Mouse (Mus musculus) midbrain, embryonic 13.5 days (tissue): ENCODE measurements around the gene Zfp607b. TPM values are rescaled to one million over a fixed set of nuclear protein-coding genes. Genes with fewer than 3 reads are reported as not detected.

Experiments
- ATAC-seq: fragments of 200-750 bp; cut with Nextera tagmentation; 2 replicates; pipeline ENCODE4 v1.8.0; 2017; ENCODE audit warnings: mild to moderate bottlenecking, moderate TSS enrichment, moderate library complexity
- H3K27ac ChIP-seq: fragments of 300-500 bp; sonication (generic); 2 replicates; pipeline ENCODE4 v1.5.1; 2015; ENCODE audit warnings: inconsistent platforms, mild to moderate bottlenecking, moderate library complexity
- H3K27me3 ChIP-seq: fragments of 300-500 bp; sonication (generic); 2 replicates; pipeline ENCODE4 v1.6.1; 2015; ENCODE audit warnings: mild to moderate bottlenecking, inconsistent platforms
- H3K36me3 ChIP-seq: fragments of 300-500 bp; sonication (generic); 2 replicates; pipeline ENCODE4 v1.6.1; 2015; ENCODE audit warnings: mild to moderate bottlenecking, inconsistent platforms
- H3K4me1 ChIP-seq: fragments of 300-500 bp; sonication (generic); replicated peaks from 2 replicates; pipeline ENCODE4 v1.6.1; 2015; ENCODE audit warnings: inconsistent platforms
- H3K4me2 ChIP-seq: fragments of 300-500 bp; sonication (generic); replicated peaks from 2 replicates; pipeline ENCODE4 v1.6.1; 2015; ENCODE audit warnings: moderate library complexity, mild to moderate bottlenecking, inconsistent platforms
- H3K4me3 ChIP-seq: fragments of 300-500 bp; sonication (generic); replicated peaks from 2 replicates; pipeline ENCODE4 v1.5.1; 2015; ENCODE audit warnings: mild to moderate bottlenecking, inconsistent platforms
- H3K9ac ChIP-seq: fragments of 300-500 bp; sonication (generic); replicated peaks from 2 replicates; pipeline ENCODE4 v1.6.1; 2015; ENCODE audit warnings: mild to moderate bottlenecking, inconsistent platforms
- H3K9me3 ChIP-seq: fragments of 300-500 bp; sonication (generic); 2 replicates; pipeline ENCODE4 v1.6.1; 2016; ENCODE audit warnings: mild to moderate bottlenecking, inconsistent platforms
- WGBS: fragments of 180-500 bp; shearing (Covaris S2); methylation state at CpG from one replicate; pipeline ENCODE4 v1.1.7; 2015; 5-methylcytosine and 5-hydroxymethylcytosine counted together
- polyA plus RNA-seq: library from polyadenylated mRNA; unstranded; fragments of >200 nt; fragmentation: Nextera tagmentation; extraction: Ambion mirVana; gene quantifications from 2 replicates; pipeline ENCODE4 v1.2.1, GENCODE M21; 2015

The Zfp607b gene
- polyA plus RNA-seq, 1 experiment from 2014 or later = 13.2 TPM

DNA sequence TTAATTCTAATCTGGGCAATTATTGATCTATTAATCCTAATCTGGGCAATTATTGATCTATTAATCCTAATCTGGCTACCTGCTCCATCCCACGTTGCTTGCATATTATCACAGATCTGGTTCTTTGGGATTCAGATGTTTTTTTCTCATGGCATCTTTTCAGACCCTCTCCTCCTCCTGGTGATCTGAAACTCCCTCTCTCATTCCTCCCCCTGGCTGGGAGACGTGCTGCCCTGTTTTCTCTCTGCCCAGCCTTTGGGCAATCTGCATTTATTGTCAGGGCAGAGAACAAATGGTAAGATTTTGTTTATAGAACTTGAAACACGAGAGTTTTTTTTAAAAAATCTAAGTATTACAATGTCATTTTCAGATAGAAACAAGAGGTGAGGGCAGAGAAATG lies 1.3 kb upstream of the Zfp607b start:
- 68% methylated on average over 3 of the region's 3 CpGs for WGBS
- Histone ChIP-seq H3K9ac (no peak overlapping the region), H3K27me3 (no peaks in the 10 kb centered on the region), H3K4me1 (peaks cover 20% of the 10 kb centered on the region), H3K9me3 (no peaks in the 10 kb centered on the region), H3K27ac (no peak overlapping the region), H3K4me2 (peak overlapping the region; percentile 70), H3K36me3 (no peaks in the 10 kb centered on the region), H3K4me3 (peak overlapping the region; percentile 51; the same call in 1 of the 2 replicates)
- ATAC-seq = no peak

GRCm38 (mm10) chr7:27688246-27688788 lies 823 bp upstream of the Zfp607b start:
- Histone ChIP-seq H3K9me3 (no peaks in the 10 kb centered on the region), H3K27me3 (no peaks in the 10 kb centered on the region), H3K4me1 (peaks cover 20% of the 10 kb centered on the region), H3K9ac (peak overlapping the region; percentile 70), H3K36me3 (no peaks in the 10 kb centered on the region), H3K27ac (peak overlapping the region; percentile 85), H3K4me3 (peak overlapping the region; percentile 51), H3K4me2 (peak overlapping the region; percentile 70)
- 40% methylated on average over 14 of the region's 14 CpGs for WGBS
- no peak for ATAC-seq

DNA sequence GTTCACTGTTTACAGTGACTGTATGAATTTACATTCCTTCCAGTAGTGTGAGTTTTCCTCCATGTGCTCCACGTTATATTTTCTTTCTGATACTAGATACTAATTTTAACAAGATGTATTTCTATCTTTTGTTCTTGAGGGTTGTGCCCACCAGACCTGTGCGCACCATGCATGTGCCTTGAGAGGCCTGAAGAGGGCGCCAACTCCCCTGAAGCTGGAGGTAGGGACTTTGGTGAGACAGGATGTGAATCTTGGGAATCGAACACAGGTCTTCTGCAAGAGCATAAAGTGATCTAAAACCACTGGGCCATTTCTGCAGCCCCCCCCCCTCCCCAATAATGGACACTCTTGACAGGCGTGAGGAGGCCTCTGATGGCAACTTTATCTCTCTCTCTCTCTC lies 1.9 kb downstream of the Zfp607b start:
- Histone ChIP-seq H3K27me3 (no peaks in the 10 kb centered on the region), H3K27ac (no peak overlapping the region), H3K4me3 (no peak overlapping the region), H3K9ac (no peak overlapping the region), H3K4me1 (peaks cover 15% of the 10 kb centered on the region), H3K9me3 (no peaks in the 10 kb centered on the region), H3K36me3 (peaks cover 16% of the 10 kb centered on the region; the same call in 1 of the 2 replicates), H3K4me2 (no peak overlapping the region)
- 42% methylated on average over 5 of the region's 5 CpGs for WGBS
- ATAC-seq = no peak

GRCm38 (mm10) chr7:27696711-27697110 lies 7.6 kb downstream of the Zfp607b start:
- Histone ChIP-seq H3K27ac (no peak overlapping the region), H3K9ac (no peak overlapping the region), H3K4me3 (no peak overlapping the region), H3K4me2 (no peak overlapping the region), H3K27me3 (no peaks in the 10 kb centered on the region), H3K36me3 (peaks cover 44% of the 10 kb centered on the region), H3K9me3 (no peaks in the 10 kb centered on the region), H3K4me1 (no peaks in the 10 kb centered on the region)
- ATAC-seq = no peak
- WGBS = 28% methylated on average over 3 of the region's 3 CpGs

DNA sequence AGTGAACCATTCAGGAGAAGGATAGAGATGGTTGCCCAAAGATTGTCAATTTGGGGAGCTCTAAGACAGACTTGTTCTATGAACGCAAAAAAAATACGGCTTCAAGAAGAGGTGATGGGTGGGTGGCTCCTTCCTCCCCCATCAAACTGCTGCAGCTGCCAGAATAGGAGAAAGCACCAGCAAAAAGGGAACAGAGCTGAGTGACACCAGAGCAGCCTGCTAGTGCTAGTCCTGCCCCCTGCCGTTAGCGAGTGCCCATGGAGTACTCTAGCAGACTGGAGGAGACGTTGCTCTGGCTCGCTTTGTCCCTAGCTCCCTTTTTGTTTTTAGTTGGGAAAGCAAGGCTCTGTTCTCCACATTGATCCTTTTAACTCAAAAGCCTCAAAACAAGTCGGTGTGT lies 21.3 kb downstream of the Zfp607b start:
- no peak overlapping the region for H3K4me2 ChIP-seq
- no peaks in the 10 kb centered on the region for H3K27me3 ChIP-seq
- WGBS = 86% methylated on average over 7 of the region's 7 CpGs
- peaks cover 13% of the 10 kb centered on the region for H3K9me3 ChIP-seq
- H3K4me3 ChIP-seq = no peak overlapping the region
- no peak overlapping the region for H3K27ac ChIP-seq
- H3K4me1 ChIP-seq = no peaks in the 10 kb centered on the region
- ATAC-seq = no peak
- H3K9ac ChIP-seq = no peak overlapping the region
- H3K36me3 ChIP-seq = no peaks in the 10 kb centered on the region; the same call in 1 of the 2 replicates

DNA sequence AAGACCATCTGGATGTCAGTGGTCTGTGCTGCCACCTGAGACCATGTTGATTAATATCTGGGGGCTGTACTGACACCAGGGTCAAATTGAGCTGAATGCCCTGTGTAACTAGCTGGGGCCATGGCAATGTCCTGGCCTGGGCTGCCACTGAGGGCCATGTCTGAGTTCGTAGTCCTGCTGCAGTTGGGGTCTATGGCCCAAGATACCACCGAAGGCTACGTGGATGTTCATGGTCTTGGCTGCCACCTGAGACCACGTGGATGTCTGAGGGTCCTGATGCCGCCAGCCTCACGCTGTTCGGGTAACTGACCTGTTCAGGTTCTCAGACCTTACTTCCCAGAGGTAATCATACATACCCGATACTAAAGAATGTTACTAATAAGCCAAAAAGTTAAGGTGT lies 32.8 kb downstream of the Zfp607b start:
- Histone ChIP-seq H3K27me3 (no peaks in the 10 kb centered on the region), H3K9me3 (no peaks in the 10 kb centered on the region), H3K4me3 (no peak overlapping the region), H3K4me1 (no peaks in the 10 kb centered on the region), H3K27ac (no peak overlapping the region), H3K4me2 (no peak overlapping the region), H3K9ac (no peak overlapping the region), H3K36me3 (no peaks in the 10 kb centered on the region)
- 92% methylated on average over 8 of the region's 8 CpGs for WGBS
- ATAC-seq = no peak

- ATAC-seq = peak; percentile 86
- Histone ChIP-seq H3K4me2 (0 out of 2 replicates have a peak overlapping the region, but pooled peaks have one; percentile 17), H3K4me3 (no peak overlapping the region), H3K4me1 (no peaks in the 10 kb centered on the region), H3K9me3 (no peaks in the 10 kb centered on the region), H3K27me3 (no peaks in the 10 kb centered on the region), H3K9ac (peak overlapping the region; percentile 51; the same call in 1 of the 2 replicates), H3K36me3 (no peaks in the 10 kb centered on the region), H3K27ac (peak overlapping the region; percentile 68)
- WGBS = 43% methylated on average over 12 of the region's 12 CpGs
These were observed 36.7 kb downstream of the Zfp607b start for GRCm38 (mm10) chr7:27725566-27726538.

GRCm38 (mm10) chr7:27727471-27727870 lies 38.3 kb downstream of the Zfp607b start:
- H3K9me3 ChIP-seq = no peaks in the 10 kb centered on the region
- H3K4me1 ChIP-seq = 0 out of 2 replicates have a peak, but pooled peaks cover under 1% of the 10 kb centered on the region
- ATAC-seq = no peak
- no peak overlapping the region for H3K9ac ChIP-seq
- H3K27ac ChIP-seq = no peak overlapping the region
- H3K36me3 ChIP-seq = no peaks in the 10 kb centered on the region
- no peak overlapping the region for H3K4me2 ChIP-seq
- WGBS = 51% methylated on average over 2 of the region's 2 CpGs
- H3K4me3 ChIP-seq = no peak overlapping the region
- no peaks in the 10 kb centered on the region for H3K27me3 ChIP-seq

DNA sequence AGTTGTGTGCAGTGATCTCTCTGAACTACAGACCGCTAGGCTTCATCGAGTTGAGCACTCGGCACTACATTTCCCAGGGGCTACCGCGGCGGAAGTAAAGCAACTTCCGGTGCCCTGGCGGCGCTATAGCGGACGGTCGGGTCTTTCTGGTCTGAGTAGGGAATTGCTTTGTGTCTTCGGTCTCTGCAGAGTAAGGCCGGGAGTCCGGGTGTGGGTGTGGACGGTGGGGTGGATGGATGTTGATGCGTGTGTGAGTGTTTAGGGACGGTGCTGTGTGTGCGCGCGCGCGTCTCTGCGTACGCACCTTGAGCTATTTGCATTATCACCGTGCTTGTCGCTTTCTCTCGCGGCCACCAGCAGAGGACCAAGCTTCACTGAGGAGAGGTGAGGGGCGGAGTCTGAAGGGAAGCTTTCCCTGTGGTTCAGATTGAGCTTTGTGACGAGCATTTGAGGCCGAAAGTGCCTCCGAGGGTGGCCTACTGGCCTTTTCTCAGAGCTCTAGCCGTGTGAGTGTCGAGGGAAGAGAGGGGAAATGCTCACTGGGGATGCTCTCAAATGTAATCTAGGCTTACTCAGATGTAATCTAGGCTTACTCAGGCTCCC lies 42.2 kb downstream of the Zfp607b start, which contains the start of gene Zfp60:
TSS of gene Zfp60 (plus strand) at position 109 of the 603 bp plus-strand sequence.
- H3K4me2 ChIP-seq = peak within 1 kb of the TSS; percentile 56
- peak; percentile 94 for ATAC-seq
- peak within 1 kb of the TSS; percentile 93 for H3K9ac ChIP-seq
- under 1% methylated on average over 35 of the region's 35 CpGs for WGBS
- H3K4me1 ChIP-seq = peaks cover 36% of the 10 kb centered on the region
- H3K36me3 ChIP-seq = no peaks in the 10 kb centered on the region
- H3K27ac ChIP-seq = peak within 1 kb of the TSS; percentile 99
- no peaks in the 10 kb centered on the region for H3K27me3 ChIP-seq
- peak within 1 kb of the TSS; percentile 78 for H3K4me3 ChIP-seq
- H3K9me3 ChIP-seq = no peaks in the 10 kb centered on the region

- Histone ChIP-seq H3K27ac (peak overlapping the region; percentile 99), H3K4me2 (peak overlapping the region; percentile 56), H3K27me3 (no peaks in the 10 kb centered on the region), H3K36me3 (no peaks in the 10 kb centered on the region), H3K4me3 (peak overlapping the region; percentile 78), H3K9me3 (no peaks in the 10 kb centered on the region), H3K9ac (peak overlapping the region; percentile 93), H3K4me1 (peaks cover 36% of the 10 kb centered on the region)
- WGBS = 2% methylated on average over 12 of the region's 12 CpGs
- no peak for ATAC-seq
These were observed 42.8 kb downstream of the Zfp607b start for GRCm38 (mm10) chr7:27731946-27732345.

DNA sequence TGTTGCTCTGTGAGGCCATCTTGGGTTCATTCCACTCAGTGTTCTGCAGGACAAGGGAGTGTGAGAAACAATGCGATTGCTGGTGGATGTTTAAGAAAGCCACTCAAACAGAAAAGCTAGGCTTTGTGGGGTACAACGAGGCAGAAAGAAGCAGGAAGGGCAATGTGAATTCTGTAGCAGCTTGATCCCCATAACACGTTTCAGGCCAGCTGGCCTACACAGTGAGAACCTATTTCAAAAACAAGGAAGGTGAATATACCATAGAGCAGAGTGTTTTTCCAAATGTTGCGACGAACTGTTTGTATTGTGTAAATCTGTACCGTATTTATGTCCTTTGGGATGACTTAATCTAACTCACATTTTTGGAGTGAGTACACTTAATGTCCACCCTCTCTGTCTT lies 43.4 kb downstream of the Zfp607b start:
- H3K4me1 ChIP-seq = peaks cover 36% of the 10 kb centered on the region
- H3K27me3 ChIP-seq = no peaks in the 10 kb centered on the region
- H3K27ac ChIP-seq = peak overlapping the region; percentile 99
- H3K36me3 ChIP-seq = 0 out of 2 replicates have a peak, but pooled peaks cover under 1% of the 10 kb centered on the region
- peak overlapping the region; percentile 78 for H3K4me3 ChIP-seq
- H3K9ac ChIP-seq = peak overlapping the region; percentile 93
- ATAC-seq = no peak
- peak overlapping the region; percentile 56 for H3K4me2 ChIP-seq
- no peaks in the 10 kb centered on the region for H3K9me3 ChIP-seq
- 53% methylated on average over 6 of the region's 6 CpGs for WGBS

GRCm38 (mm10) chr7:27735457-27735856 lies 46.3 kb downstream of the Zfp607b start:
- 8% methylated on average over 5 of the region's 5 CpGs for WGBS
- ATAC-seq = no peak
- Histone ChIP-seq H3K4me3 (peak overlapping the region; percentile 8), H3K36me3 (peaks cover 27% of the 10 kb centered on the region), H3K4me2 (peak overlapping the region; percentile 56), H3K9me3 (no peaks in the 10 kb centered on the region), H3K9ac (peak overlapping the region; percentile 58), H3K4me1 (peaks cover 36% of the 10 kb centered on the region), H3K27me3 (no peaks in the 10 kb centered on the region), H3K27ac (peak overlapping the region; percentile 99)
